Mouse (Mus musculus) G1E (cell line): ENCODE results near the gene Gm28576. TPM values are rescaled to one million over a fixed set of nuclear protein-coding genes. Genes with fewer than 3 reads are reported as not detected.
"Not testable (repeated sequence)": the region's sequence is repeated elsewhere in the genome, so short reads cannot be mapped to it uniquely, and the experiment has no call there.

Experiments
- ATAC-seq: 2 replicates; pipeline ENCODE4 v1.8.0; 2016; ENCODE audit warnings: mild to moderate bottlenecking; ENCODE audit not compliant: insufficient number of reproducible peaks, poor library complexity, low FRiP score, severe bottlenecking; ENCODE audit errors: extremely low read depth
- DNase-seq: peaks from one replicate; pipeline ENCODE4 v3.0.0; 2012; ENCODE audit warnings: low spot score
- H3K27me3 ChIP-seq: 2 replicates; pipeline ENCODE4 v1.6.1; 2012; ENCODE audit warnings: mild to moderate bottlenecking, low read length, inconsistent platforms; ENCODE audit not compliant: insufficient read depth
- H3K36me3 ChIP-seq: replicated peaks from 2 replicates; pipeline ENCODE3; 2012; ENCODE audit warnings: mild to moderate bottlenecking, inconsistent platforms
- H3K4me1 ChIP-seq: 2 replicates; pipeline ENCODE4 v1.6.1; 2012; ENCODE audit warnings: low read depth, low read length, inconsistent platforms, mixed read lengths; ENCODE audit not compliant: insufficient read depth
- H3K4me3 ChIP-seq: 2 replicates; pipeline ENCODE4 v1.5.1; 2012; ENCODE audit warnings: low read depth, mild to moderate bottlenecking, inconsistent platforms, low read length, moderate library complexity, mixed read lengths
- H3K9me3 ChIP-seq: replicated peaks from 2 replicates; pipeline ENCODE4 v1.6.1; 2012; ENCODE audit warnings: inconsistent platforms
- polyA plus RNA-seq: library from polyadenylated mRNA; stranded (reverse); fragments of >175 nt; gene quantifications from 2 replicates; pipeline ENCODE4 v1.2.3, GENCODE M21; 2012
- total RNA-seq, 2 experiments: library from RNA; stranded (forward) in 1 of 2; stranded (reverse) in 1 of 2; fragments of 200-1000 nt in 1 of 2; fragments of >200 nt in 1 of 2; fragmentation: Nextera tagmentation in 1 of 2; gene quantifications; 2 replicates each; pipeline ENCODE4 v1.2.3; 2014 to 2017

The Gm28576 gene
- total RNA-seq (2014; fragmentation: Nextera tagmentation) (not detected in 2 replicates), total RNA-seq (2017) (not detected in 2 replicates), polyA plus RNA-seq (not detected in 2 replicates)

DNA sequence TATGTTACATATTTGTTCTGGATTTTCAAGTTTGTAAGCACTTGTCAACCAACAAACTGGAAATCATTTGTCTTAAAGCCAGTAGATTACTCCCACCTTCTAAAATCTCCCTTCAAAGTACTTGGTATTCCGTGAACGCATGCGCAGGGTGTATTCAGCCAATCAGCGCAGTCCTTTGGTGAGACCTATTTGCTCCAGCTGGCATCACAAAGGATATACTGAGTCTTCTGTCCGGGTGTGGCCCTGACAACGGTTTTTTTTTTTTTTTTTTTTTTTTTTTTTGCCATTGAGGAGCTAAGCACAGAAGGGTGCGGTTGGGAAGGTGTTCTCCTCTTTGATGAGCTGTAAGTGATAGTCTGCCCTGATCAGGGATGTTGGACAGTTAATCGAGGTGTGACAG, at the start of gene Gm28576:
Gm28576 (plus strand) TSS at position 301 of the 400 bp plus-strand sequence.
- not testable (repeated sequence) for H3K9me3 ChIP-seq, H3K4me1 ChIP-seq, DNase-seq, ATAC-seq, H3K27me3 ChIP-seq, H3K4me3 ChIP-seq, H3K36me3 ChIP-seq

Other genes with a start within 250 kb of the Gm28576 start
- gene Gm20826, start 84.5 kb upstream of the Gm28576 start, total RNA-seq (2014; fragmentation: Nextera tagmentation), result not detected in 2 replicates
- 0.05 and 0.06 TPM in 2 replicates for gene Gm20826, start 84.5 kb upstream of the Gm28576 start, total RNA-seq (2017)
- not detected in 2 replicates for gene Gm20826, start 84.5 kb upstream of the Gm28576 start, polyA plus RNA-seq